Mouse (Mus musculus) CH12.LX (cell line): ENCODE results near the gene Hnrnpll.

Experiments
- CTCF ChIP-seq, 2 experiments: IDR thresholded peaks in 1 of 2; conservative IDR thresholded peaks in 1 of 2; 2 replicates each; pipeline ENCODE4 v1.5.1; 2011 to 2012; ENCODE audit warnings: low read depth in 2 of 2, low read length in 2 of 2, improper control_type of control experiment in 1 of 2, inconsistent platforms in 1 of 2, mild to moderate bottlenecking in 1 of 2, moderate library complexity in 1 of 2
- EP300 ChIP-seq: IDR thresholded peaks from 2 replicates; pipeline ENCODE4 v1.6.1; 2011; ENCODE audit warnings: low read length, improper control_type of control experiment
- GABPA ChIP-seq: IDR thresholded peaks from 2 replicates; pipeline ENCODE4 v1.6.1; 2012; ENCODE audit warnings: low read depth, low read length, improper control_type of control experiment, inconsistent platforms; ENCODE audit not compliant: insufficient replicate concordance
- JUN ChIP-seq: IDR thresholded peaks from 2 replicates; pipeline ENCODE4 v1.6.1; 2011; ENCODE audit warnings: low read depth, mild to moderate bottlenecking, low read length, improper control_type of control experiment, moderate library complexity; ENCODE audit not compliant: insufficient read depth
- MAX ChIP-seq: IDR thresholded peaks from 2 replicates; pipeline ENCODE4 v1.6.1; 2011; ENCODE audit warnings: low read length, improper control_type of control experiment
- NRF1 ChIP-seq: IDR thresholded peaks from 2 replicates; pipeline ENCODE4 v1.6.1; 2014; ENCODE audit warnings: low read depth, mild to moderate bottlenecking, inconsistent platforms, low read length, improper control_type of control experiment, moderate library complexity
- POLR2A ChIP-seq: IDR thresholded peaks from 2 replicates; pipeline ENCODE4 v1.6.1; 2011; ENCODE audit warnings: low read depth, mild to moderate bottlenecking, improper control_type of control experiment, low read length
- SIN3A ChIP-seq: IDR thresholded peaks from 2 replicates; pipeline ENCODE4 v1.6.1; 2012; ENCODE audit warnings: low read length, improper control_type of control experiment, inconsistent platforms
- UBTF ChIP-seq: IDR thresholded peaks from 2 replicates; pipeline ENCODE4 v1.6.1; 2012; ENCODE audit warnings: low read depth, mild to moderate bottlenecking, inconsistent platforms, low read length, improper control_type of control experiment, moderate library complexity
- ZMIZ1 ChIP-seq: IDR thresholded peaks from 2 replicates; pipeline ENCODE4 v1.6.1; 2012; ENCODE audit warnings: low read depth, mild to moderate bottlenecking, inconsistent platforms, low read length, improper control_type of control experiment

GRCm38 (mm10) chr17:80084424-80084823, 22.3 kb upstream of the Hnrnpll start:
- TF ChIP-seq POLR2A (no peak), EP300 (no peak), CTCF (conservative IDR thresholded peaks at IDR 0.05 in 1 of 2, IDR thresholded peaks at IDR 0.05 in 1 of 2; ENCODE audit: low read depth in 2 of 2, low read length in 2 of 2) (no peak), UBTF (no peak), JUN (no peak), MAX (no peak), SIN3A (no peak), GABPA (no peak), ZMIZ1 (no peak), NRF1 (no peak)
